Mouse (Mus musculus) forebrain, embryonic 13.5 days (tissue): Measurements from ENCODE around the gene Uspl1. TPM values are rescaled to one million over a fixed set of nuclear protein-coding genes. Genes with fewer than 3 reads are reported as not detected.
A peak's percentile ranks its signal among the peaks of the same experiment; 100 is the strongest.
"Not testable (repeated sequence)": the region's sequence is repeated elsewhere in the genome, so short reads cannot be mapped to it uniquely, and the experiment has no call there.

Experiments used
- ATAC-seq: fragments of 200-750 bp; cut with Nextera tagmentation; 2 replicates; pipeline ENCODE4 v1.8.0; 2017
- H3K27ac ChIP-seq: fragments of 300-500 bp; sonication (generic); 2 replicates; pipeline ENCODE4 v1.5.1; 2015; ENCODE audit warnings: inconsistent platforms, mild to moderate bottlenecking, moderate library complexity
- H3K27me3 ChIP-seq: fragments of 300-500 bp; sonication (generic); 2 replicates; pipeline ENCODE4 v1.6.1; 2015; ENCODE audit warnings: mild to moderate bottlenecking, inconsistent platforms
- H3K36me3 ChIP-seq: fragments of 300-500 bp; sonication (generic); 2 replicates; pipeline ENCODE4 v1.6.1; 2015; ENCODE audit warnings: mild to moderate bottlenecking, inconsistent platforms; ENCODE audit not compliant: poor library complexity, severe bottlenecking
- H3K4me1 ChIP-seq: fragments of 300-500 bp; sonication (generic); 2 replicates; pipeline ENCODE4 v1.6.1; 2015; ENCODE audit warnings: inconsistent platforms
- H3K4me2 ChIP-seq: fragments of 300-500 bp; sonication (generic); 2 replicates; pipeline ENCODE4 v1.6.1; 2015; ENCODE audit warnings: inconsistent platforms, mild to moderate bottlenecking, moderate library complexity
- H3K4me3 ChIP-seq: fragments of 300-500 bp; sonication (generic); 2 replicates; pipeline ENCODE4 v1.5.1; 2015; ENCODE audit warnings: mild to moderate bottlenecking, inconsistent platforms
- H3K9ac ChIP-seq: fragments of 300-500 bp; sonication (generic); 2 replicates; pipeline ENCODE4 v1.6.1; 2015; ENCODE audit warnings: mild to moderate bottlenecking, inconsistent platforms
- H3K9me3 ChIP-seq: fragments of 300-500 bp; sonication (generic); replicated peaks from 2 replicates; pipeline ENCODE4 v1.6.1; 2016; ENCODE audit warnings: inconsistent platforms
- WGBS: fragments of 180-500 bp; shearing (Covaris S2); methylation state at CpG from one replicate; pipeline ENCODE4 v1.1.7; 2015; 5-methylcytosine and 5-hydroxymethylcytosine counted together
- polyA plus RNA-seq: library from polyadenylated mRNA; unstranded; fragments of >200 nt; fragmentation: Nextera tagmentation; extraction: Ambion mirVana; gene quantifications from 2 replicates; pipeline ENCODE4 v1.2.1, GENCODE M21; 2015

Uspl1 gene
- 54.8 and 61.1 TPM in 2 replicates for polyA plus RNA-seq

DNA sequence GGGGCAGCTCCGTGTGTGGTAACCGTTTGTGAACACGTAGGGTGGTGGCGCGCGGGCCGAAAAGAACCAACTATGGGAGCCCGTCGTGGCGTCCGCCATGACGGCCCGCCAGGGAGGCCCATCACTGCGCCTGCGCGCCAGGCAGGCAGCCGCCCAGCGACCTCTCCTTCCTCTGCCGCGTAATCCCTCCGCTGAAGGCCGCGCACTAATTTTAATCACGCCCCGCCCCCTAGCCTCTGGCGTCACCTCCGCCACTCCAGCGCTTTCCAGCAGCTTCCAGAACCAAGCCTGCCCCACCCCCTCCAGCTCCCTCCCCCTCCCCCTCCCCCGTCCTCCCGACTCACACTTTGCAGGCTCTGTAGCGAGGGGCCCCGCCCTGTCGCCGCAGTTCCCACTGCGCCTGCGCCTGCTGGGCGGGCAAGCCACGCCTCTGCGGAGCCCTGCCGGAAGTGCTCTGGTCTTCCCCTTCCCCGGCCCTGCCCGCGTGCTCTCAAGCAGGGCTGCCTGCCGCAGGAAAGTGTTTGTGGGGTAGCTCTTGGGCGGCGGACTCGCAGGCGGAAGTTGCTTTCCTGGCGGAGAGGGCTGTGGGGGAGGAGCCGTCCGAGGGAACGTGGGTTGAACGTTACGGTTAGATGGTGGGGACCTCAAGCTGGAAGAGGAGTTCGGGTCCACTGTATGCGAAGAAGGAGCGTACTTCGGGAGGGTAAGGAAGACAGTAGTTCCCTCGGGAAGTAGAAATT is at the start of gene Uspl1, which contains the start of gene Hmgb1:
Gene Uspl1 (plus strand): TSS at position 247 of the 740 bp plus-strand sequence.
Gene Hmgb1 (minus strand): TSS at position 386 of the 740 bp plus-strand sequence.
- Histone ChIP-seq H3K36me3 (peaks cover 8% of the 10 kb centered on the region), H3K27me3 (no peaks in the 10 kb centered on the region), H3K9me3 (no peaks in the 10 kb centered on the region), H3K27ac (peak within 1 kb of the TSS; percentile 92), H3K4me2 (peak within 1 kb of the TSS; percentile 71), H3K9ac (peak within 1 kb of the TSS; percentile 89), H3K4me3 (peak within 1 kb of the TSS; percentile 88), H3K4me1 (peaks cover 20% of the 10 kb centered on the region)
- peak; percentile 98 for ATAC-seq
- under 1% methylated on average over 57 of the region's 59 CpGs for WGBS

DNA sequence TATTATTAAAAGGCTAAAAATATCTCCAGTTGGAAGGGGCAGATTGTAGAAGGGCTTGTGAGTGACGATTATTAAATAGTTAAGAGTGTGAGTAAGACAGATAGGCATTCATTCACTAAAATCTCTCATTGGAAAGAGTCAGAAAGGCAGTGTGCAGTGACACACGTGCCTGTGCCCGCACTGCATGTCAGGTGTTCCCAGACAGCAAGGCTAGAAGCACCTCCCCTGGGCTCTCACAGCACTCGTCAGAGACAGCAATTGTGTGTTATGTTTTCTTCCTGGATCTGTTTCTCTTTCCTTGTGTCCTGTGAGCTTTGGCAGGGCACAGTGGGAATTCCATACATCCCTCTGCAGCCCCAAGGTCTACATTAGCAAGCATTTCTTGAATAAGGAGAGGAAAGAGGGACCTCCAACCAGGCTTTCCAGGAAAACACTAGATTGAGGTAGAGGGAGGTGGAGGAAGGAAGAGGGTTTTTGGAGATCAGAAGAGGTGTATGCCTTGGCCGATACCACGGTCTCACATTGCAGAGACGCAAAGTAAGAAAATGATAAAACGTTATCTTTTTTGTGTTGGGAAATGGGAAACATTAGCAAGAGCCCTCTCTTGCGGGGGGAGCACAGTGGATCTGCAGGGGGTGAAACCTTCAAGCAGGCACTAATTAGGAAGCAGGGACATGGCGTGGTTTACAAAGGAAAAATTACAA is 49.2 kb upstream of the Uspl1 start:
- 72% methylated on average over 10 of the region's 10 CpGs for WGBS
- Histone ChIP-seq H3K36me3 (no peaks in the 10 kb centered on the region), H3K4me3 (no peak overlapping the region), H3K9me3 (no peaks in the 10 kb centered on the region), H3K4me2 (no peak overlapping the region), H3K27me3 (no peaks in the 10 kb centered on the region), H3K27ac (no peak overlapping the region), H3K9ac (no peak overlapping the region), H3K4me1 (no peaks in the 10 kb centered on the region)
- ATAC-seq: no peak

DNA sequence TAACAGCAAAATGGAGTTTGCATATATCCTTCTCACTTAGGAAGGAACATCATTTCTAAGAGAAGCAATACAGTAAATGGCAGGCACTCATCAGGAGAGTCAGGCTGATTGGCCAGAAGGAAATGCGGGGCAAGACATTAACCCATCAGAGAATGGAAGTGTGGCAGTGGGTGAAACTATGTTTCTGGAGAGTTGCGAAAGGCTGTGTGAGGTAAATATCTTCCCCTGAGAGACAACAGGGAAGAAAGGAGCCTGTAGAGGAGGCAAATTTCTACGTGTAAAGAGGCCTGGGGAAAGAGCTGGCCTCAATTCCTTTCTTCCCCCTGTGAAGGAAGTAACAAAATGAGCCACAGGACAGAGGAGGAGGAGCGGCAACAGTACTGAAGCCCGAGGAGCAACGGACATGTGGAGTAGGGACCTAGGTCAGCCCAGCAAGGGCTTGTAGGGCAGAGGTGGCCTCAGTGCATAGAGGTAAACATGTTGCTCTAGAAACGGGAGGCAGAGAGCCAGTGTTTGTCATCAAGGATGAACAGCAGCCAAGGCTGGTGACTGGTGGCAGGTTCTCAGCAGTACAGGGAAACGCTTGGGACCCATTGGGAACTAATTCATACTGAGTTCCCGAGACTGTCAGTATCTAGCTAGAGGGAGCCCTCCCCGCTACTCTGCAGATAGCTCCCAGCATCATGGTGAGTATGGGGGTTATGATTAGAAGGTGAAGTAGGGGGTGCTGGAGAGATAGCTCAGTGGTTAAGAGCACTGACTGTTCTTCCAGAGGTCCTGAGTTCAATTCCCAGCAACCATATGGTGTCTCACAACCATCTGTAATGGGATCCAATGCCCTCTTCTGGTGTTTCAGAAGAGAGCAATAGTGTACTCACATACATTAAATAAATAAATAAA is 48.4 kb upstream of the Uspl1 start:
- Histone ChIP-seq H3K9ac (no peak overlapping the region), H3K4me3 (no peak overlapping the region), H3K27ac (no peak overlapping the region), H3K27me3 (no peaks in the 10 kb centered on the region), H3K36me3 (no peaks in the 10 kb centered on the region), H3K4me2 (no peak overlapping the region), H3K9me3 (no peaks in the 10 kb centered on the region), H3K4me1 (no peaks in the 10 kb centered on the region)
- no peak for ATAC-seq
- 77% methylated on average over 10 of the region's 10 CpGs for WGBS

DNA sequence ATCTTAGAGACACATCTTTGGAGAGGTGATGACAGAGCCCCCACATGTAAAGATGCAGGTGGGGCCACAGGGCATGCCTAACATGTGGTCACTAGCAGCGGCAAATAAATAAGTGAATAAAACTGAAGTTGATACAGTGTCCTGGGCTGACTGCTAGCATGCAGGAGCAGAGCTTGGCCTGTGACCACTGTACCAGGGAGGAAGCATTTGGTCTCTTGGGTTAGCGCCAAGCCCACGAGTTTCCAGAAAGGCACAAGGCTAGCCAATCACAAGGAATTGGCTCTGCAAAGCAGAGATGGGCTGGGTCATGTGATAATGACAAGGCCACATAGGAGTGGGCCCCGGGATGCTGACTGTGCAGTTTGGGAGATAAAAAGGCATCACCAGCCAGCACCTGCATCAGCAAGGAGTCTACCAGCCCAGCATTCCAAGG is 47.2 kb upstream of the Uspl1 start:
- 83% methylated on average over 4 of the region's 4 CpGs for WGBS
- no peaks in the 10 kb centered on the region for H3K27me3 ChIP-seq
- H3K9ac ChIP-seq: no peak overlapping the region
- no peak overlapping the region for H3K4me3 ChIP-seq
- no peaks in the 10 kb centered on the region for H3K36me3 ChIP-seq
- ATAC-seq: no peak
- no peaks in the 10 kb centered on the region for H3K4me1 ChIP-seq
- no peaks in the 10 kb centered on the region for H3K9me3 ChIP-seq
- H3K4me2 ChIP-seq: no peak overlapping the region
- no peak overlapping the region for H3K27ac ChIP-seq

- 84% methylated on average over 3 of the region's 3 CpGs for WGBS
- Histone ChIP-seq H3K9ac (no peak overlapping the region), H3K4me1 (no peaks in the 10 kb centered on the region), H3K9me3 (no peaks in the 10 kb centered on the region), H3K4me2 (no peak overlapping the region), H3K27me3 (no peaks in the 10 kb centered on the region), H3K27ac (no peak overlapping the region), H3K4me3 (no peak overlapping the region), H3K36me3 (no peaks in the 10 kb centered on the region)
- ATAC-seq: no peak
Observed at GRCm38 (mm10) chr5:149137447-149137846, 46.7 kb upstream of the Uspl1 start.

DNA sequence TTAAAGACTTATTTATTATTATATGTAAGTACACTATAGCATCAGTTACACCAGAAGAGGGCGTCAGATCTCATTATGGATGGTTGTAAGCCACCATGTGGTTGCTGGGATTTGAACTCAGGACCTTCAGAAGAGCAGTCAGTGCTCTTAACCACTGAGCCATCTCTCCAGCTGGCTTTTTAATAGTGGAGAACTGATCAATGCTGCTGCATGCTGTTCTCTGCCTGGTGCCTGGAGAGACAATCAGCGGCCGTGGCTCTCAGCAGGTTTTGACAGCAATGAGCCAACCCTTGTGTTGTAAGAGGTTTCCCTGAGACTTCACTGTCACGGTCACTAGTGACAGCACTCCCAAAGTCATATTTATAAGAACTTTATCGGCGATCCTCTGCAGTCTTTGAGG is 46.1 kb upstream of the Uspl1 start:
- 95% methylated on average over 6 of the region's 6 CpGs for WGBS
- ATAC-seq, H3K36me3 ChIP-seq, H3K27ac ChIP-seq, H3K4me1 ChIP-seq, H3K9ac ChIP-seq, H3K4me2 ChIP-seq, H3K27me3 ChIP-seq, H3K4me3 ChIP-seq, H3K9me3 ChIP-seq: not testable (repeated sequence)

- no peak overlapping the region for H3K27ac ChIP-seq
- H3K36me3 ChIP-seq: no peaks in the 10 kb centered on the region
- H3K4me1 ChIP-seq: no peaks in the 10 kb centered on the region
- no peak overlapping the region for H3K9ac ChIP-seq
- no peak overlapping the region; the same call in 1 of the 2 replicates for H3K4me2 ChIP-seq
- WGBS: 54% methylated on average over 9 of the region's 9 CpGs
- no peaks in the 10 kb centered on the region for H3K27me3 ChIP-seq
- no peak for ATAC-seq
- no peak overlapping the region for H3K4me3 ChIP-seq
- no peaks in the 10 kb centered on the region for H3K9me3 ChIP-seq
Observed at GRCm38 (mm10) chr5:149140336-149140735, 43.8 kb upstream of the Uspl1 start.

GRCm38 (mm10) chr5:149141155-149141554 is 43.0 kb upstream of the Uspl1 start:
- not testable (repeated sequence) for H3K4me2 ChIP-seq, H3K27ac ChIP-seq, ATAC-seq, H3K9me3 ChIP-seq, H3K9ac ChIP-seq, H3K4me1 ChIP-seq, H3K36me3 ChIP-seq, H3K27me3 ChIP-seq, H3K4me3 ChIP-seq
- 100% methylated on average over 1 of the region's 1 CpGs for WGBS

DNA sequence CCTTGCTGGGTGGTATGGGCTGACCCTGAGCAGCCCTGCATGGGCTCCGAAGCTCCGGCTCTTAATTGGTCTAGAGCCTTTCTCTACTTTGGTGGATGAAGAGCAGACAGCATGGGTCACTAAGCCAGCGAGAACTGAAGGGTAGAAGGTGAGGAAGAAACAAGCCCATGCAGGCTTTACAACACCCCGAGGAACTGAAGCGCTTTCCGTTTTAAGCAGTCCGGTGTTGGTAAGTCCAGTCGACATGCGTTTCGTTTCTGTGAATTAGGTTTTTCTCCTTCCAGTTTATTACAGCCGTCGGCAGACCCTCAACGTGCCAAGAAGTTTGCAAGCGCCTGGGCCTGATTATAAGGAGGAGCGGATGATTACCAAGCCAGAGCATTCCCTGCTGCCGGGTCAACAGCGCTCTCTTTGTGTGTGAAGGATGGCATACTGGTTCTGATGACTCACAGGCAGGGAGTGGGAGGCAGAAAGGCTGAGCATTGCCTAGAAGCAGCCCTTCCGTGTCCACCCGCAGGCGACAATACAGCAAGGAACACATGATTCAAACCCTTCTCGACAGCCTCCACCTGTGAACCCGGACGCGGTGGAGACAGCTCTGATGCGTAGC is 40.3 kb upstream of the Uspl1 start:
- no peak overlapping the region for H3K27ac ChIP-seq
- no peak overlapping the region for H3K4me2 ChIP-seq
- H3K9ac ChIP-seq: no peak overlapping the region
- H3K36me3 ChIP-seq: no peaks in the 10 kb centered on the region
- H3K27me3 ChIP-seq: no peaks in the 10 kb centered on the region
- no peaks in the 10 kb centered on the region for H3K9me3 ChIP-seq
- no peak overlapping the region for H3K4me3 ChIP-seq
- no peaks in the 10 kb centered on the region for H3K4me1 ChIP-seq
- no peak for ATAC-seq
- 83% methylated on average over 25 of the region's 25 CpGs for WGBS

DNA sequence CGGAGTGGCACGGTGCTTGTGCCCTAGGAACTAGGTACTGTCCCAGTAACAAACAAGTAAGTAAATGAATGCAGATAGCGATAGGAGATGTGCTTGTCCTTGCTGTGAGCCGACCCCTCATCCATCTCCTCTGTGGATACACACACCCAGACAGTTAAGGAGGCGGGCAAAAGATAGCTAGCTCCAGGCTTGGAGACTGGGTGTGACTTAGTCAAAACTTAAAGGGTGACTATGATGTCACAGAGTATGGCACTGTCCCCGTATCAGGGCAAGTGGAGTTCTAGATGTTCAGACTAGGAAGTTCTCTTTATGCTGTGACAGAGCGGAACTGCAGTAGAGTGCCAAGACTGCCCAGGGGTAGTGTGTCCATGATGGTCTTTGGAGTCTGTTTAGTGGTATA is 37.5 kb upstream of the Uspl1 start:
- Histone ChIP-seq H3K9me3 (no peaks in the 10 kb centered on the region), H3K4me3 (no peak overlapping the region), H3K4me2 (no peak overlapping the region), H3K9ac (no peak overlapping the region), H3K36me3 (no peaks in the 10 kb centered on the region), H3K4me1 (no peaks in the 10 kb centered on the region), H3K27ac (no peak overlapping the region), H3K27me3 (no peaks in the 10 kb centered on the region)
- no peak for ATAC-seq
- WGBS: 93% methylated on average over 7 of the region's 7 CpGs

GRCm38 (mm10) chr5:149147386-149148000 is 36.7 kb upstream of the Uspl1 start:
- H3K4me1 ChIP-seq: peaks cover 5% of the 10 kb centered on the region
- ATAC-seq: no peak
- H3K27ac ChIP-seq: no peak overlapping the region
- H3K27me3 ChIP-seq: no peaks in the 10 kb centered on the region
- no peak overlapping the region for H3K9ac ChIP-seq
- H3K9me3 ChIP-seq: no peaks in the 10 kb centered on the region
- H3K4me2 ChIP-seq: no peak overlapping the region
- 85% methylated on average over 8 of the region's 8 CpGs for WGBS
- H3K36me3 ChIP-seq: no peaks in the 10 kb centered on the region
- H3K4me3 ChIP-seq: no peak overlapping the region
